In the genomic region with DNA sequence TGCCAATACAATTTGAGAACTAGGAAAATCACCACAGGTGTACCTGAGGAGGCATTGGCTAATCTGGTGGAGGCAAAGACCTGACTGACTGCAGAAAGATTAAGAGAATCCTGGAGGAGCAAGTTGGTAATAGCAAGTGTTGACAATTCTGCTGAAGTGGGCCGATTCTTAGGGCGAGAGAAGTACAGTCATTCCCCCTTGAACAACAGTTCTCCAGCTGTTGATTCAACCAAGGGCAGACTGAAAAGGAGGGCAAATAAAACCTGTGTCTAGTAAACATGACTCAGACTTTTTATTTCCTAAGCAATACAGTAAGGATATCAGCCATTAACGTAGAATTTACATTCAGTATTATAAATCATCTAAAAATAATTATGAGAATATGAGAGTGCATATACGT, we compare ENCODE assay signal across 26 mouse cellular contexts. TPM values are rescaled to one million over a fixed set of nuclear protein-coding genes. Genes with fewer than 3 reads are reported as not detected.
A peak's percentile ranks its signal among the peaks of the same experiment; 100 is the strongest.
DNase-seq lines count a peak whose midpoint lies in the region; ATAC-seq and TF ChIP-seq lines count a peak whose summit lies in the region.
"Had no signal": no experiment of that assay in that cellular context is flagged by ENCODE, and none has a peak within 500 bp of the region (broad histone marks: within the 10 kb centered on the region; RNA-seq: fewer than 3 reads in every experiment).

No protein-coding gene starts in this region.

- H3K4me3 ChIP-seq in embryonic facial prominence, embryonic 12.5 days = no peak overlapping the region
- H3K4me3 ChIP-seq in embryonic facial prominence, embryonic 10.5 days = no peak overlapping the region
- H3K4me3 ChIP-seq in heart, postnatal 0 days (ENCODE audit: low read depth, low read length) = no peak overlapping the region
- no peak overlapping the region for H3K4me3 ChIP-seq in liver, embryonic 11.5 days (ENCODE audit: low read depth, low read length)
- H3K4me3 ChIP-seq in liver, embryonic 12.5 days = no peak overlapping the region
- H3K4me3 ChIP-seq: embryonic facial prominence, embryonic 13.5 days; forebrain, embryonic 10.5 days; intestine, embryonic 15.5 days; limb, embryonic 13.5 days; liver, embryonic 15.5 days; stomach, embryonic 15.5 days had no signal

- TF ChIP-seq CTCF in heart, postnatal 0 days (IDR thresholded peaks at IDR 0.05; ENCODE audit: low read depth) = no peak

- DNase-seq in embryonic facial prominence, embryonic 10.5 days (ENCODE audit: low spot score) = no peak
- DNase-seq in heart, postnatal 0 days (ENCODE audit: low spot score) = no peak
- DNase-seq in heart, adult 9 months (ENCODE audit: low spot score in 2 of 2) = no peak
- no peak for DNase-seq in liver, embryonic 11.5 days (ENCODE audit: low spot score)
- peak; percentile 42 for DNase-seq in R1 (ENCODE audit: low read depth, low spot score)
- DNase-seq in embryo, embryonic 11 days = no peak
- DNase-seq: adrenal gland, adult 8-10 months; cerebellum, adult 8-10 months; cerebellum, postnatal 25 days; gastrocnemius, postnatal 36 days; kidney, adult 8-10 months; kidney, postnatal 10 days; right cerebral cortex, postnatal 14 days; thymus, postnatal 25 days had no signal

- no peaks in the 10 kb centered on the region for H3K27me3 ChIP-seq in embryonic facial prominence, embryonic 12.5 days
- no peaks in the 10 kb centered on the region for H3K27me3 ChIP-seq in embryonic facial prominence, embryonic 10.5 days (replicated peaks; ENCODE audit: low read depth, poor library complexity, severe bottlenecking)
- H3K27me3 ChIP-seq in heart, postnatal 0 days (ENCODE audit: control insufficient read depth, insufficient read depth, low read length) = no peaks in the 10 kb centered on the region
- no peaks in the 10 kb centered on the region for H3K27me3 ChIP-seq in liver, embryonic 11.5 days (replicated peaks; ENCODE audit: control insufficient read depth, insufficient read depth, low read length)
- H3K27me3 ChIP-seq in liver, embryonic 12.5 days (replicated peaks) = no peaks in the 10 kb centered on the region
- H3K27me3 ChIP-seq: CH12.LX; embryonic facial prominence, embryonic 13.5 days; intestine, embryonic 15.5 days; limb, embryonic 13.5 days; liver, embryonic 15.5 days; stomach, embryonic 15.5 days had no signal

- peaks cover 17% of the 10 kb centered on the region for H3K36me3 ChIP-seq in embryonic facial prominence, embryonic 12.5 days
- H3K36me3 ChIP-seq in embryonic facial prominence, embryonic 10.5 days (replicated peaks) = peaks cover 68% of the 10 kb centered on the region
- H3K36me3 ChIP-seq in heart, postnatal 0 days (replicated peaks; ENCODE audit: control insufficient read depth, insufficient read depth, low read length) = 0 out of 2 replicates have a peak, but pooled peaks cover 4% of the 10 kb centered on the region
- H3K36me3 ChIP-seq in liver, embryonic 11.5 days (ENCODE audit: control insufficient read depth, insufficient read depth, low read length) = no peaks in the 10 kb centered on the region
- peaks cover 9% of the 10 kb centered on the region; the same call in 1 of the 2 replicates for H3K36me3 ChIP-seq in liver, embryonic 12.5 days
- H3K36me3 ChIP-seq: intestine, embryonic 15.5 days; liver, embryonic 15.5 days had no signal

- H3K4me2 ChIP-seq in embryonic facial prominence, embryonic 12.5 days (replicated peaks) = no peak overlapping the region
- H3K4me2 ChIP-seq in heart, postnatal 0 days (ENCODE audit: low read depth, low read length) = no peak overlapping the region
- no peak overlapping the region for H3K4me2 ChIP-seq in liver, embryonic 11.5 days
- no peak overlapping the region for H3K4me2 ChIP-seq in liver, embryonic 12.5 days
- H3K4me2 ChIP-seq: embryonic facial prominence, embryonic 13.5 days; intestine, embryonic 15.5 days; limb, embryonic 13.5 days; liver, embryonic 15.5 days; midbrain, embryonic 11.5 days; stomach, embryonic 15.5 days had no signal

- no peaks in the 10 kb centered on the region for H3K9me3 ChIP-seq in embryonic facial prominence, embryonic 12.5 days
- no peaks in the 10 kb centered on the region for H3K9me3 ChIP-seq in embryonic facial prominence, embryonic 10.5 days
- no peaks in the 10 kb centered on the region for H3K9me3 ChIP-seq in heart, postnatal 0 days (replicated peaks; ENCODE audit: control insufficient read depth, low read length)
- H3K9me3 ChIP-seq in liver, embryonic 11.5 days (ENCODE audit: control insufficient read depth, low read length) = no peaks in the 10 kb centered on the region
- no peaks in the 10 kb centered on the region for H3K9me3 ChIP-seq in liver, embryonic 12.5 days (replicated peaks)
- H3K9me3 ChIP-seq: embryonic facial prominence, embryonic 13.5 days; forebrain, embryonic 10.5 days; intestine, embryonic 15.5 days; limb, embryonic 13.5 days; liver, embryonic 15.5 days; stomach, embryonic 15.5 days had no signal

- 0 out of 2 replicates have a peak overlapping the region, but pooled peaks have one; percentile 46 for H3K27ac ChIP-seq in embryonic facial prominence, embryonic 12.5 days
- no peak overlapping the region for H3K27ac ChIP-seq in embryonic facial prominence, embryonic 10.5 days (replicated peaks)
- 0 out of 2 replicates have a peak overlapping the region, but pooled peaks have one; percentile 25 for H3K27ac ChIP-seq in heart, postnatal 0 days (ENCODE audit: low read depth)
- 0 out of 2 replicates have a peak overlapping the region, but pooled peaks have one; percentile 6 for H3K27ac ChIP-seq in liver, embryonic 11.5 days (ENCODE audit: low read depth, low read length)
- H3K27ac ChIP-seq in liver, embryonic 12.5 days = no peak overlapping the region; the same call in 1 of the 2 replicates
- H3K27ac ChIP-seq: embryonic facial prominence, embryonic 13.5 days; forebrain, embryonic 10.5 days; intestine, embryonic 15.5 days; limb, embryonic 13.5 days; stomach, embryonic 15.5 days had no signal

- ATAC-seq in embryonic facial prominence, embryonic 12.5 days (ENCODE audit: insufficient number of reproducible peaks, insufficient read depth, low FRiP score, low TSS enrichment) = no peak
- no peak for ATAC-seq in heart, postnatal 0 days (ENCODE audit: insufficient read depth, low read depth)
- no peak for ATAC-seq in liver, embryonic 11.5 days (replicated peaks; ENCODE audit: low FRiP score)
- no peak for ATAC-seq in liver, embryonic 12.5 days
- ATAC-seq: hindbrain, postnatal 0 days; intestine, embryonic 15.5 days; midbrain, embryonic 16.5 days had no signal

- H3K4me1 ChIP-seq in embryonic facial prominence, embryonic 12.5 days = peaks cover 29% of the 10 kb centered on the region
- H3K4me1 ChIP-seq in embryonic facial prominence, embryonic 10.5 days = peaks cover 30% of the 10 kb centered on the region
- H3K4me1 ChIP-seq in heart, postnatal 0 days (ENCODE audit: control insufficient read depth, insufficient read depth) = peaks cover 17% of the 10 kb centered on the region
- H3K4me1 ChIP-seq in liver, embryonic 11.5 days (replicated peaks; ENCODE audit: control insufficient read depth, insufficient read depth, low read length) = peaks cover 28% of the 10 kb centered on the region
- peaks cover 58% of the 10 kb centered on the region for H3K4me1 ChIP-seq in liver, embryonic 12.5 days

- H3K9ac ChIP-seq in embryonic facial prominence, embryonic 12.5 days = no peak overlapping the region
- no peak overlapping the region for H3K9ac ChIP-seq in heart, postnatal 0 days (replicated peaks; ENCODE audit: low read depth, low read length)
- H3K9ac ChIP-seq in liver, embryonic 11.5 days (ENCODE audit: low read depth, low read length) = no peak overlapping the region
- H3K9ac ChIP-seq in liver, embryonic 12.5 days = no peak overlapping the region
- H3K9ac ChIP-seq: embryonic facial prominence, embryonic 13.5 days; intestine, embryonic 15.5 days; limb, embryonic 13.5 days; liver, embryonic 15.5 days; stomach, embryonic 15.5 days had no signal

- 92% methylated on average over 4 of the region's 4 CpGs for WGBS in embryonic facial prominence, embryonic 12.5 days
- WGBS in embryonic facial prominence, embryonic 10.5 days = 90% methylated on average over 4 of the region's 4 CpGs
- 65% methylated on average over 4 of the region's 4 CpGs for WGBS in heart, postnatal 0 days
- WGBS in liver, embryonic 11.5 days = 87% methylated on average over 4 of the region's 4 CpGs
- 78% methylated on average over 4 of the region's 4 CpGs for WGBS in liver, embryonic 12.5 days (ENCODE audit: insufficient replicate concordance)

- no peak for TF ChIP-seq EP300 in heart, postnatal 0 days (IDR thresholded peaks at IDR 0.05; ENCODE audit: low read depth)

RNA-seq across cellular contexts. Expression of gene Tnpo1, which starts 10.6 kb away (rescaled TPM):
- polyA plus RNA-seq in embryonic facial prominence, embryonic 12.5 days (2016; fragmentation: Nextera tagmentation; extraction: Ambion mirVana) = 73.3 and 73.8 TPM in 2 replicates
- 78.0 and 79.7 TPM in 2 replicates for polyA plus RNA-seq in embryonic facial prominence, embryonic 10.5 days (2016; fragmentation: Nextera tagmentation; extraction: Ambion mirVana)
- total RNA-seq in heart, postnatal 0 days (2014; rRNA removed; ENCODE audit: low replicate concordance) = 55.7 and 63.4 TPM in 2 replicates
- 20.5 and 22.6 TPM in 2 replicates for polyA plus RNA-seq in heart, postnatal 0 days (2015; fragmentation: Nextera tagmentation; extraction: Ambion mirVana)
- polyA plus RNA-seq in liver, embryonic 11.5 days (2014; fragmentation: Nextera tagmentation; extraction: Ambion mirVana) = 32.2 and 34.9 TPM in 2 replicates
- 34.8 and 36.8 TPM in 2 replicates for polyA plus RNA-seq in liver, embryonic 12.5 days (2016; fragmentation: Nextera tagmentation; extraction: Ambion mirVana)

Comparison
In these comparisons a context has a peak if more than half of its experiments do, and no peak if none do; other contexts are left out.
1. H3K27ac ChIP-seq: peak in embryonic facial prominence, embryonic 12.5 days (single experiment), heart, postnatal 0 days (single experiment) and liver, embryonic 11.5 days (single experiment); none in embryonic facial prominence, embryonic 10.5 days (single experiment) and liver, embryonic 12.5 days (single experiment).